Mouse (Mus musculus) ovary, postnatal 14 days (tissue): ENCODE measurements at regions not wholly inside any gene's neighbourhood (a gene's known extent, or its start where the extent isn't known, plus 50 kb on each side); places are given as distances from the start of the nearest gene placed in this dataset.
"Not testable (repeated sequence)": the region's sequence is repeated elsewhere in the genome, so short reads cannot be mapped to it uniquely, and the experiment has no call there.

Source experiments
- DNase-seq: peaks from one replicate; pipeline ENCODE4 v3.0.0; 2022; ENCODE audit warnings: low spot score

DNA sequence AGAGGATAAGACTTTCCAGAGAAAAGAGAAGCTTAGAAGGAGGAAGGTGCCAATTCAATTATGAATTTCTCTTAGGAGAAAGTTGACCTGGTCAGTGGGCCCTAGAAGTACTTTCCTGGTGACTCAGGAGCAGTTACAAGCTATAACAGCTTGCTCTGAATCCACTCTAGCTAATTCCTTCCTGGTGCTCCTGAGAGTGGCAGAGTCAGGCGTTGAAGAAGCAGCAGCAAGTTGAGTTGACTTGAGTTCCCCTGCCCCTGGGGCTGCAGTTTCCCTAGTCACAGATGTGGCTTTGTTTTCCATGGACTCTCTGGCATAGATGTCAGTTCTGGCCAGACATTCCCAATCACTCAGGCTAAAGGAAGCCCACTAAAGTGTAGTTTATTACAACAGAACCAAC, 85.9 kb downstream of the Osr1 start:
- DNase-seq = no peak

GRCm38 (mm10) chr12:9656324-9656723, 86.4 kb downstream of the Osr1 start:
- no peak for DNase-seq

DNA sequence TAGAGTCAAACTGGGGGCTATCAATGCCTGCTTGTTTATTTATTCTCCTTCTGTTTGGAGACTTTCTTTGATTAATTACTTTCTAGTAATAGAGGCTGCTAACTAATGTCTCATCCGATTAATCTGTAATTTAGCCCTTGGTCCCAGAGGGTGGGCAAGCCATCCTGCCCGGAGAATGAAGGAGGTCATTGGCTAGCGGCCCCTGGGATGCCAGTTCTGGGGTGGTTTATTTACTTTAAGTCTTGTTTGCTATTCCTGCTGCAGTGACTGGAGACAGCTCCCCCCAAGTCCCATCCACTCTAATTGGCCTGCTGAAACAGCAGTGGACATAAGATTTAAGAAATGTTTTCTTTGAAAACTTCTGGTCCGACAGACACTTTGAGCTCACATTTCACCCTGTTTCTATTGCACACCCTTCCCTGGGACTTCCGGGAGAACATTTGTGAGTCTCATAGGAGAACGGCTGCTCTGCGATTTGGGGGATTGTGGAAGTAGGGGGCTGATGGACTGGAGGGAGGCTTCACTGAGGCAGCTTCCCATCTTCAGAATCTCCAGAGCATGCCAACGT, 87.4 kb downstream of the Osr1 start:
- no peak for DNase-seq

DNA sequence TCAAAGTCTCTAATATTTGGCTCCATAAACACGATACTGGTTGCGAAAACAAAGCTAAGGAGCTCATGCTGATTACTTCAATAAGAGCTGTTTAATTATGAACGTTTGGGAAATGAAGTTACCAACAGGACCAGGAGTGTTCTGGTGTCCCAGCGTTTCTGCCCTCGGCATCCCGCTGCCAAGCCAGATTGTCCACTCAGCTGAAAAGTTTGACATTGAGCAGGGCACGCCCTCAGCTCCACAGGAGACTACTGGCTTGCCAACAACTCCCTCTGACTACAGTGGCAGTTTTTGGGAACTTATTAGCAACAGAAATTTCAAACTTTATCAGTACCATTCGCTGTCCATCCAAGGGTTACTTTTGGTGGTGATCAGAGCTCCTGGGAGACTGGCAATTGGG, 87.9 kb downstream of the Osr1 start:
- DNase-seq = no peak

- no peak for DNase-seq
Measured at GRCm38 (mm10) chr12:9660299-9660698, 90.4 kb downstream of the Osr1 start.

DNA sequence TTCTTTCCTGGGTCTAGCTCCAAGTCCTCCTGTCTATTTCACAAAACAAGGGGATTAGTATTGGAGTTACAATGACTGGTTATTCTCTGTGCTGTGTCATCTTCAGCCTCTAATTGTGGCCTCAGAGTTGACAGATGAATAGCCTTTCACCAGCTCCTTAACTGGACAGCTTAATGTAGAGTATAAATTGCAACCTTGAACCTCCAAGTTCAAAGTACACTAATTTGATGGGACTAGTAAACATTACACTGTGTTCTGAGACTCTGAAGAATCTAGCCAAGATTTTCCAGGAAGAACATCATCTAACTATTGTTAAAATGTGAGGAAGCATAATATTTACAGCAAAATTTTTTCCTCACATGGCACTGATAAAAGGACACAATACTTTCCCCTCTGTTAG, 118.9 kb downstream of the Osr1 start:
- no peak for DNase-seq

DNA sequence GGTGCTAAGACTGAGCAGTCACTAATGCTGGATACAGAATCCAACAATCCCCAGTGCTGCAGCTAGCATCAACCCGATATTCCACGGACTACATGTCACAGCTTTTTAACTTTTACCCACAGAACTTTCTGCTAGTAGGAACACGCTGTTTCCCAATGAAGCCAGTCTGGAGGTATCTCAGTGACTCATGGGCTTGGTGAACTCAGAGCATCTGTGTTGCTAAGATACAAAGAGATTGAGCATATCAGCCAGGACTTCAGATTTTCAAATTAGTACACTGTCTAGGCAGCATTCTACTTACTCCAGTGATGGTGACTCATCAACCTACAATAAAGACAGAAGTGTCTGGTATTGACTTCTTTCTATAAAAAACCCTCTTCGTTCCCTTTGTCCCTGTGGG, 119.6 kb downstream of the Osr1 start:
- DNase-seq = no peak

- DNase-seq = no peak
Measured at GRCm38 (mm10) chr12:9732921-9733320, 163.0 kb downstream of the Osr1 start.

DNA sequence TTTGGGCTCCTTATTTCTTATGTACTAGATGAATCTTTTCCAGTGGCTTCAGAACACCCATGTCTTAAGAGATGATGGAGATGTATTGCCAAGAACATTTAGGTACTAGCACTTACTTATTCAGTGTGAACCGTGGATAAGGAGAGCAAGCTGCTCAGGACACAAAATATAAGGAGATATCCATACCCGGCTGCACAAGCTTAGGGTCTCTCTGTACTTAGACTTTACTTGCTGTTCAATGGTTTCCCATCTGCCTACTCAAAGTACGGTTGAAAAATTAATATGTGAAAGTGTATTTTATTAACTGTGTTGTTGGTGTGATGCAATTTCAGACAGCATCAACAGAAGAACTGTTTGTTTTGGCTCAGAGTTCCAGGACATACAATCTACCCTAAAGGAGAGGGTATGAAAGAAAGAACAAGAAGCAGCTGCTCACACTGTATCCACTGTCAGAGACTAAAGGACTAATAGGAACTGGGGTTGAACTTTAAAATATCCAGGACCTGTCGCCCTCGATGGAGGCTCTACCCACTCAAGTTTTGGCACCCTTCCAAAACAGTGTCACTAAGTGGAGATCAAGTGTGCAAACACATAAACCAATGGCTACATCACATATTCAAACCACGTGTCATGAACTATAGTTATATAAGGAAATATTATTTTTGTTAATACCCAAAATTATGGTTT, 174.9 kb downstream of the Osr1 start:
- no peak for DNase-seq

DNA sequence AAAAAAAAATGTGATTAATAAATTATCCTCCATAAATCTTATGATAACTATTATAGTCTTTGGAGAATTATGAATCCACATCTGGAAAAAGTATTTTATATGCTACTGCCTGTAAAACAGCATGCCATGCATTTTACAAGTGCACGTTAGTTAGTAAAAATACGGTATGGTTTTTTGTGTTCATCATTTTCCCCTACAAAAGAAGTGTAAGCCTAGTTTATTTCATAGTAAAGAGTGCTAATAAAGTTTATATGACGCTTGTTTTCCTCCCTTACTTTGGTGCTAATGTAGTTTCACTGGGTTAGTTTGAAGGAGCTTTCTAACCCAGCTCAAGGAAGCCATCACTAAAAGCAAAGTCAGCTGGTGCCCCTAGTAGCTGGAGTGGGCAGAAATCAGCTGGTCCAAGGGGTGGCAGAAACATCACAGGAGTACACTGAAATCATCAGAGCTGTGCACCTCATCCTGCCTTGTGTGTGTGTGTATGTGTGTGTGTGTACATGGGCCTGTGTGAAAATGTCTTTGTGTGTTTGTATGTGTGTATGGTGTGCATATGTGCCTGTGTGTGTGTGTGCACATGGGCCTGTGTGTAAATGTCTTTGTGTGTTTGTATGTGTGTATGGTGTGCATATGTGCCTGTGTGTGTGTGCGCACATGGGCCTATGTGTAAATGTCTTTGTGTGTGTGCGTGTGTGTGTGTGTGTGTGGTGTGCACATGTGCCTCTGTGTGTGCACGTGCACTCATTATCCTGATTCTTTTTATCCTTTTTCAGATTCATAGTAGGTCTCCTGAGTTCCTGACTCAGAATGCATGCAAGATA, 181.6 kb downstream of the Osr1 start:
- no peak for DNase-seq

GRCm38 (mm10) chr12:9752079-9752450, 182.1 kb downstream of the Osr1 start:
- no peak for DNase-seq

DNA sequence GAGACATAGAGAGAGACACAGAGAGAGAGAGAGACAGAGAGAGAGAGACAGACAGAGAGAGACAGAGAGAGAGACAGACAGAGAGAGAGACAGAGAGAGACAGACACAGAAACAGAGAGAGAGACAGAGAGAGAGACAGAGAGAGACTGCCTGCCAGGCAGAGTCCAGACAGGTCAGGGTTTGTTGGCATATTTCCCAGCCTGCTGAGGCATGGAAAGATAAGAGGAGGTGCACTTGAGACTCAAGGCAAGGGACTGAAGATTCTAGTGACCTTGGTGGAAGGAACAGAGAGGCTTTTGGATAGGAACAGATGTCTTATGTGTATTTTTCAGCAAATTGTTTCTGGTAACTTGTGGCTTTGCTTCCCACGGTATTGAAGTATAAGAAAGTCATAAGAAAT, 186.5 kb downstream of the Osr1 start:
- no peak for DNase-seq

DNA sequence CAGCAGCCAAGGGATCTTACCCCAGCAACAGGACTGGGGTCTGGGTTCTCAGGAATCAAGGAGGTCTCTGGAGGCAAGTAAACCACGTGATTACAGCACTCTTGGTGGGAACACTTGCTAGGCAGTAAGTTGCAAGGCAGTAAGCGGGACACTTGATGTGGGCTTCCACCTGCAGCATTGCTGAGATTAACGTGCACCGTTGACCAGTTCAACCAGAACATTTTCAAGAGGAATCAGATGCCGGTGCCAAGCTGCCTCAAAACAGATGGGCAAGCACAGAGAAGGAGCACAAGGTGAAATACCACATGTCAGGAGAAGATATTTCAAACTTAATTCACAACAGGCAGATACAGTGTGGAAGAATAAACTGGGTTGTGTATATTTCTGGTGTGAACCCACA, 190.9 kb downstream of the Osr1 start:
- DNase-seq = no peak

DNA sequence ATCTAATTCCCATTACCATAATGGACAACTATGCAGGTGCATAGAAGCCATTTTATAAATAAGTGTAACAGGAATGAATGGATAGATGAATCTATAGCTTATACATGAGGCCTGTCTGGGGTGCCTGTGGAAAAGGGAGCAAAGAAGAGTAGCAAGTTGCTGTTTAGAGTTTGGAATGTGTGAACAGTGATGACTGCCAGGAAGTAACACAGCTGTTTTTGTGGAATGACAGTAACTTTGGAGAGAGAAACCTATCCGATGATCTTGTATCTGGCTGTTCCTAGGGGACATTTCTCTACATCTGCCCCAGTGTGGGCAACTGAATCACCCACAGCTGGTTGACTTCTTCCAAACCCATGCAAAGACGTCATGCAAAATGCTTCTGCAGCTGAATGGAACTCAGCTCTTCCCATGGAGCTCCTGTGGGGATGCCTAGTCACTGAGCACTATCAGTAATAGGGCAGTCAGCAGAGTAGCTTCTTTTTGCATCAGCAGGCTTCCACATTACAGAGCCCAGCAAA, 192.4 kb downstream of the Osr1 start:
- not testable (repeated sequence) for DNase-seq

GRCm38 (mm10) chr12:9762842-9763241, 192.9 kb downstream of the Osr1 start:
- DNase-seq = no peak

GRCm38 (mm10) chr12:9770908-9771307, 201.0 kb downstream of the Osr1 start:
- no peak for DNase-seq

GRCm38 (mm10) chr12:9772875-9773274, 203.0 kb downstream of the Osr1 start:
- DNase-seq = no peak

GRCm38 (mm10) chr12:9802284-9802683, 232.4 kb downstream of the Osr1 start:
- no peak for DNase-seq

- DNase-seq = no peak
Measured at GRCm38 (mm10) chr12:9807406-9807805, 237.5 kb downstream of the Osr1 start.

DNA sequence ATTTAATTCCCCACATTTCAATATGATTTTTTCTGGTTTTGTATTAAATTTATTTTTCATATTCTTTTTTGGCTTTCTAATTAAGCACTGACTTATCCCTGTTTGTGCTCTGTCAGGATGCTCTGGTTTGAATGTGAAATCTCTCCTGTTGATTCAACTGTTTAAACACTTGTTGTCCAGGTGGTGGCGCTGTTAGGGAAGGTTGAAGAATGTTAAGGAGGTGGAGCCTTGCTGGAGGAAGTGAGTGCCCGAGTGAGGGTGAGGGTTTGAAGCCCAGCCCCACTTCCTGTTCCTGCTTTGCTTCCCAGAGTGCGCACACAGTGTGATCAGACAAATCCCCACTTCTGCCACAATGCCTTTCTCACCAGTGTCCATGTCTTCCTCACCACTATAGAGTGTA, 263.4 kb downstream of the Osr1 start:
- no peak for DNase-seq

DNA sequence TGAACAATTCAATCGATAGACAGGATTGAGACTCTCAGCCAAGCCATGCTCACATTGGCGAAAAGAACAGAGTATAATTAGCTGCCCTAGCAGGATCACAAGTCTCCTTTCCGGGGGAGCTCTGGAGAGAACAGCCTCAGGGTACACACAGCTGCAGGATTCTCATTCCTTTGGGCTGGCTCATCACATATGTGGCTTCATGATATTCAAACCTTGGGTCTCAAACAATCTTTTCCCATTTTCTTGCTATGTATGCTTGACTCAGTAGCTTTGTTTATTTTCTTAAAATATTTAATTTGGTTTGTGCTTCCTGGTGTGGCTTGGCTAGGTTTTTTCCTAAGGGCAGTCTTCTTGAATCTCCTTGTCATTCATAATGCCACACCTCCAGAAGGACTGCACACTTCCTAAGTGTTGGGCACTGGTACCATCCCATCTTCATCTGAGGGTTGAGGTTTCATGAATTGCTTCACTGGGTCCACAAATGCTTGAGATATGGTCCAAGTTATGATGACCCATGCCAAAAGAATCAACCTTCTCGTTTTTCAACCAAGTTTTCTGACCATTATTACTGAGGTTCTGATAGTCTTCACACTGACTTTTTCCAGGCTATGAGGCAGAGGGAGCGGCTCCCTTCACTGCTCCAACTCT, 269.4 kb downstream of the Osr1 start:
- no peak for DNase-seq

GRCm38 (mm10) chr12:9839949-9840348, 270.0 kb downstream of the Osr1 start:
- no peak for DNase-seq

- no peak for DNase-seq
Measured at GRCm38 (mm10) chr12:9847034-9847433, 277.1 kb downstream of the Osr1 start.
